Mouse (Mus musculus) erythroblast, embryonic 14.5 days (primary cell): ENCODE results near the gene Dcp1b.

Source experiments
- GATA1 ChIP-seq: IDR thresholded peaks from 2 replicates; pipeline ENCODE4 v1.6.1; 2012; ENCODE audit warnings: low read length, inconsistent platforms, mixed read lengths
- TAL1 ChIP-seq: IDR thresholded peaks from 3 replicates; pipeline ENCODE4 v1.6.1; 2012; ENCODE audit warnings: low read length, inconsistent platforms, mixed read lengths

GRCm38 (mm10) chr6:119219237-119219870 is 44.3 kb downstream of the Dcp1b start:
- TF ChIP-seq GATA1 = no peak
- TF ChIP-seq TAL1 = no peak
